Comparison of ENCODE assay signal across 22 mouse cellular contexts in genomic region chr11:110985508-110985907, GRCm38 (mm10). TPM values are rescaled to one million over a fixed set of nuclear protein-coding genes. Genes with fewer than 3 reads are reported as not detected.
"Had no signal": no experiment of that assay in that cellular context is flagged by ENCODE, and none has a peak within 500 bp of the region (broad histone marks: within the 10 kb centered on the region; RNA-seq: fewer than 3 reads in every experiment).

No protein-coding gene starts in this region.

- H3K9me3 ChIP-seq: heart, embryonic 13.5 days; heart, embryonic 15.5 days; hindbrain, embryonic 13.5 days; hindbrain, embryonic 15.5 days; limb, embryonic 13.5 days; limb, embryonic 15.5 days; liver, embryonic 12.5 days had no signal

- H3K4me1 ChIP-seq: hindbrain, embryonic 13.5 days; hindbrain, embryonic 15.5 days; limb, embryonic 13.5 days; limb, embryonic 15.5 days; liver, embryonic 12.5 days had no signal

- H3K4me3 ChIP-seq: gastrocnemius, adult 2 months; heart, adult 2 months; heart, embryonic 13.5 days; heart, embryonic 15.5 days; hindbrain, embryonic 13.5 days; hindbrain, embryonic 15.5 days; limb, embryonic 13.5 days; limb, embryonic 15.5 days; liver, embryonic 12.5 days had no signal

- H3K27ac ChIP-seq: gastrocnemius, adult 2 months; heart, adult 2 months; heart, embryonic 13.5 days; heart, embryonic 15.5 days; hindbrain, embryonic 13.5 days; hindbrain, embryonic 15.5 days; hindbrain, postnatal 0 days; limb, embryonic 13.5 days; limb, embryonic 15.5 days; liver, embryonic 12.5 days; liver, embryonic 14.5 days had no signal

- H3K36me3 ChIP-seq: heart, embryonic 13.5 days; heart, embryonic 15.5 days; hindbrain, embryonic 13.5 days; hindbrain, embryonic 15.5 days; limb, embryonic 13.5 days; limb, embryonic 15.5 days; liver, embryonic 12.5 days had no signal

- H3K9ac ChIP-seq: heart, embryonic 13.5 days; heart, embryonic 15.5 days; hindbrain, embryonic 13.5 days; hindbrain, embryonic 15.5 days; limb, embryonic 13.5 days; limb, embryonic 15.5 days; liver, embryonic 12.5 days; liver, embryonic 14.5 days had no signal

- H3K27me3 ChIP-seq: heart, embryonic 13.5 days; heart, embryonic 15.5 days; hindbrain, embryonic 13.5 days; hindbrain, embryonic 15.5 days; limb, embryonic 13.5 days; limb, embryonic 15.5 days; liver, embryonic 12.5 days had no signal

- DNase-seq: gastrocnemius, adult 2 months; gastrocnemius, postnatal 14 days; gastrocnemius, postnatal 36 days; heart, postnatal 14 days; layer of hippocampus, adult 9-11 months; layer of hippocampus, postnatal 36 days; left cerebral cortex, postnatal 4 days had no signal

- H3K4me2 ChIP-seq: heart, embryonic 11.5 days; heart, embryonic 13.5 days; heart, embryonic 15.5 days; hindbrain, embryonic 13.5 days; hindbrain, embryonic 15.5 days; limb, embryonic 13.5 days; limb, embryonic 15.5 days; liver, embryonic 12.5 days had no signal

- ATAC-seq: forebrain, embryonic 16.5 days; hindbrain, postnatal 0 days; intestine, embryonic 16.5 days; liver, embryonic 12.5 days had no signal

RNA-seq across cellular contexts. Expression of gene Kcnj16, which starts 17.7 kb away (rescaled TPM):
- polyA plus RNA-seq: heart, adult 2 months; heart, embryonic 13.5 days; heart, embryonic 15.5 days; heart, postnatal 0 days; hindbrain, embryonic 11.5 days; limb, embryonic 13.5 days; limb, embryonic 15.5 days; liver, embryonic 12.5 days had no signal
